Mouse (Mus musculus): ENCODE results near the gene Itgb2l.
"Not testable (repeated sequence)": the region's sequence is repeated elsewhere in the genome, so short reads cannot be mapped to it uniquely, and the experiment has no call there.

The Itgb2l gene

DNA sequence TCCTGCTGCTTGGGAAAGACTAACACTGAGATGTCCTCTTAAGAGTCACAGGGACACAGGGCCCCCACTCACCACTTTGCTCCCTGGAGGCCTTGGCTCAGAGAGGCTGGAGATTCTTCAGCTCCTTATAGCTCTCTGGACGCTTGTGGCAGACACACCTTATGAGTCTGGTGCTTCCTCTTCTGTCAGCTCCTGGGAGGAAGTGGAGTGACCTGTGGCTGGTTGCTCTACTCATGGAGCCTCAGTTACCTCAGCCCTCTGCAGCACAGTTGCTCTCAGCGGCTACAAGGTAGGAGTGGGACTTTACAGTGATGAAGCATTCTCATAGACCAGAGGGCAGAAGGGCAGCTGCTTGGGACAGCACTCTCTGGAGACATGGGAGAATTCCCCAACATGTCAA lies at the start of gene Itgb2l:
Gene Itgb2l, minus strand, starts transcription at position 152 of the 400 bp plus-strand sequence.
- in situ Hi-C loops (cut with MboI, MseI) = no loop called here

DNA sequence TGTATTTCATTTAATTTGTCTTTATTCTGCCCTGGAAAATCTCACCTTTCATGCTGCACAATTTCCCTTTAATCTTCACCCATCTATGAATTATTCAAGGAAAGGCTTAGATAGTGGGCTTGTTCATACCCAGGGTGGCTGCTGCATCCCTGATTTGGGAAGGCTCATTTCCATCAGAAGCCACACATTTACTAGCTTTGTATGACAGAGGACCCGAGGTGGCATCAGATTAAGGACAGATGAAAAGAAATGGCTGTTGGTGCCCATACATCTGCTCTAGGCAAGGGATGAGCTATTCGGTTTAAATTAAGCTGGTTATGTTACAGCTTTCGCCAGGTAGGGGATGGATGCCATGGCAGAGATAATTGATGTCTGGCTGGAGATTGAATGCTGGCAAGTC lies 48.1 kb upstream of the Itgb2l start:
- in situ Hi-C loops (cut with MboI, MseI) = no loop called here

DNA sequence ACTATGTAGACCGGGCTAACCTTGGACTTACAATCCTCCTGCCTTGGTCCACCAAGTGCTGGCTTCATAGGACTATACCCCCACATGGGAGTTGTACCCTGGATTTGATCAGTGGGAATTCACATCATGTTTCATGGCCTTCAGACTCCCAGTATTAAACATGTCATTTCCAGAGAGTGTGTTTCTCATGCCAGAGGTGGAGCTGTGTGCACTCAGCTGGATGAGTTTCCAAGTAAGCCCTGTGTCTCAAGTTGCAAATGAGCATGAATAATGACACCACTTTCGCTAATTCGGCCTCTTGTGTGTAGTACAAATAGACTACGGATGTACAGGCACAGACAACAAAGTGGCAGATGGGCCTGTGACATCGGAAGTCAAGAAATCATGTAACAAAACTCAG lies 44.6 kb upstream of the Itgb2l start:
- in situ Hi-C loops (cut with MboI, MseI) = no loop called here

DNA sequence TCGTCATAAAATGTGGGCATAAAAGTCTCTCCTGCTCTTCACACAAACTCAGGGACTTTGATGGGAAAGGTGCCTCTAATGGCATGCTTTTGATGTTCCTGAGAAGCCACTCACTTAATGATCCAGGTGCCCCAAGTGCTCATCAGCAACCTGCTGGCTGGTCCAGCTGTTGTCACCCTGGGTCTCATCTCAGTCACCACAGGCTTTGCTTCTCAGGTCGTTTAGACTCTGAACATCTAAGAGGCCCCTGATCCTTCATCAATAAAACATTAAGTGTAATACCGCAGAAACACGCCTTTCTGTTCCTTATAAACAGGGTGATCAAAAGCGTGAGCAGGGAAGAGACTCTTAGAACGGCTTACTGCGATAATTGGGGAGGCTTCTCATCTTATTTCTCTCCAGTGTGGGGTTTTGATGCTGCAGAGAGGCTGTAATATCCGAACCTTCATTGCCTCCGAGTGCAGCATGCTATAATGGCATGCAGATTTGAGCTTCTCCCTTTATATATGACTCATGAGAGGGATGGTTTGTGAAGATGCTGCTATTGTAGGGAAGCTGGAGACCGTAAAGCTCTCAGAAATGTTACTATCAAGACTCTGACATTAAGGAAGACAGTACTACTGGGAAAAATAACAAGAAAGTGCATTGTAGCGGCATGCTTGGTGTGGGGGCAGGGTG lies 43.7 kb upstream of the Itgb2l start:
- in situ Hi-C loops (cut with MboI, MseI) = no loop called here

DNA sequence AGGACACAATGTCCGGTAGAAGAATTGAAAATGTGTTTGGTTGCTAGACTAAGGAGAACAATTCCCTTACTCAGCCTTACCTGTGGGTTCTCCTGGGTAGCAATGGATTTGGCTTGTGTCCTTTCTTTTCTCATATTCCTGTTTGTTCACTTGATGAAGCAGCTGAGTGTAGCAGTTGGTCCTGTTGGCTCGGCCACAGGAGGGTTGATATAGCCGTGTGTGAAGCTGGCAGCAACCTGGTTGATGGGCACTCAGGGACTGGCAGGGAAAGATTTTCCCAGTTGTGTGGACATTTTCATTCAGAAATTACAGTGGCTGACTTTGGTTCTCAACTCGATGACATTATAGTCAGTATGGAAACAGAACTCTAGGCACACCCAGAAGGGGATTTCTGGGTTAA lies 38.4 kb upstream of the Itgb2l start:
- in situ Hi-C loops (cut with MboI, MseI) = no loop called here

DNA sequence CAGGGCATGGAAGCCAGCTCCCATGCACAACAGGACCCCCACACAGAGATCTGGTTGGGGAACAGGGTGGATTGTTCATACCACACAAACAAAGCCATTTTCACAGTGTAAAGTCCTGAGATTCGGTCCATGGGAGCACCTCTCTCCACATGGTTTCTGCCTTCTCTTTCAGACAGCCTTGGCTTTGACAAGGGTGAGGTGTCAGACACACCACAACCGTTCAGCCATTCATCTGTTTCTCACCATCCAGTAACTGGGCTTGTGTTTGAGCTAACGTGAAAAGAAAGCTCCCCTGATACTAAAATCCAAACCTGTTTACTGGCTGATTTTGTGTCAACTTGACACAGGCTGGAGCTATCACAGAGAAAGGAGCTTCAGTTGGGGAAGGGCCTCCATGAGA lies 30.8 kb upstream of the Itgb2l start:
- in situ Hi-C loops (cut with MboI, MseI) = no loop called here

DNA sequence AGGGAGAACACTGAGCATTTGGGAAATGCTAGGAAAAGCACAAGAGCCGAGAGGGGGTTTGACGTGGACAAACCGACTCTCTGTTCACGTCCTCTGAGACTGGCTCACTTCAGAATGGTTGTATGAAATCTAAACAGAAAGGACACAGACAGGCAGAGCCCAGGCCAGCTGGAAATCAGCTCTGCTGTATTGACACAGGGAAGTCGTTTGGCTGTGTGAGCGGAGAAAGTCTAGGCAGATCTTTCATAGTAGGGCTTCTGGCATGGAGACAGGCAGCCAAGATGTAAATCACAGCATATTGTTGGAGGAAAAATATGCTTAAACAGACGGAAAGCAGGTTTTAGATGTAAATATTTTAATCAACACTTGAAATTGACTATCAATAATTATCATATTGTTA lies 29.4 kb upstream of the Itgb2l start:
- in situ Hi-C loops (cut with MboI, MseI) = no loop called here

DNA sequence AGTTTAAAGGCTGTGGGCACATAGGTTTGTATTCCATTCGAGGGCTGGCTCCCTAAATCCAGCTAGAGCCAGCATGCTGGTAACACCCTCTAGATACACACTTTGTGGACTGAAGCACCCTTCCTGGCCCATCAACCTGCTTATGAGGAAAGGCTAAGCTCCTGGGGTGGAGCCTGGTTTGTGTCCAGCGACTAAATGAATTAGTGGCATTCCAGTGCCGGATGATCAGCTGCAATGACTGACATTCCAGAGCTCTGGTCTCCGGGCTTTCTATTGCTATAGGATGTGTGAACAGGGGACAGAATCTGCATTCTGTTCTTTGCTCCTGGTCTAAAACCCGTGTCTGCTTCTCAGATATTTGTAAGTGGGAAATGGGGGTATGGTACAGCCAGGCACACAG lies 28.9 kb upstream of the Itgb2l start:
- in situ Hi-C loops (cut with MboI, MseI) = no loop called here

DNA sequence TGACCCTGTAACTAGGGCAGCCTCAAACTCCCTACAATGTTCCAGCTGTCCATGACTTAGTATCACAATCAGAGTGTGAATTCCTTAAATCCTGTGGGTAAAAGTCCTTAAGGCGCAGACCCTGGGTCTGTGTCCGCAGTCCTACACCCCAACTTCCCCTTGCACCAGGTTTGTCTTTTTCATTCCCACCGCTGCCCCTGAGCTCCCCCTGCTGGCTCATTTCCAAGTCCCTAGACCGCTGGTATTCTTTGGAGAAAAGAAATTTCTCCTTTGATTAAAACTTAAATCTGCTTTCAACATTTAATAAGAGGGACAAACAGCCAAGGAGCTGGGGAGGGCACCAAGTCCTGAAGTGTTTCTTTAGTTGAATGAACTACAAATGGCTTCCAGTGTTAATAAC lies 26.2 kb upstream of the Itgb2l start:
- in situ Hi-C loops (cut with MboI, MseI) = no loop called here

DNA sequence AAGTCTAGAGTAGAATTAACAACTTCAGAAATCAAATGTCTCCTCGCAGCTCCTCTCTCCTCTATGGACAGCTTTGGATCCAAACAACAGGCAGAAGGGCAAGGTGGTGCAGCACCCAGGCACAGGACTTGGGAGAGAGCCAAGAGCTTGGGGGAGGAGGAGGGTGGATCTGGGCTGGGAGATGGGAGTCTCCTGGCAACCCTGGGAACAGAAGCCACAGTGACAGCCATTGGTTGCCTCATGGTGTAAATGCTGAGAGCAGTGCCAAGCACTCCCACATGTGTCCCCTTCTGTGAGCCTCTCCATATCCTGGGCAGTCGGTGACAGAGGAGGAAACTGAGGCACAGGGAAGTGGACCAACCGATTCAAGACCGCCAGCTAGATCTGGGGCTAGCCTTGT lies 25.3 kb upstream of the Itgb2l start:
- in situ Hi-C loops (cut with MboI, MseI) = no loop called here

DNA sequence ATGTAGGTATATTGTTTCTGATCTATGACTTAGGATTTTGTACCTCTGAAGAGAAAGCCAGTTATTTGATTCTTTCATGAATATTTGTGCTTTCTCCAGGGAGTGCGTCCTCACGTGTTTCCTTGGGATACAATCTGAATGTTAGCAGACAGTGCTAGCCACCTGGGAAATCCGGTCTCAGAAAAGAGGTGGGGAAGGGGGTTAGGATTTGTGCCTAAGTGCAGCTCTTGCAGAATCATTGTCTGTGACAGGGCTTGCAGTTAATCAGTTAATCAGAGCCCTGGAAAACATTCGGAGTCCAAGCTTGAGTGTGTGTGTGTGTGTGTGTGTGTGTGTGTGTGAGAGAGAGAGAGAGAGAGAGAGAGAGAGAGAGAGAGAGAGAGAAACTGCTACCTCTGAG lies 24.6 kb upstream of the Itgb2l start:
- in situ Hi-C loops (cut with MboI, MseI) = no loop called here

DNA sequence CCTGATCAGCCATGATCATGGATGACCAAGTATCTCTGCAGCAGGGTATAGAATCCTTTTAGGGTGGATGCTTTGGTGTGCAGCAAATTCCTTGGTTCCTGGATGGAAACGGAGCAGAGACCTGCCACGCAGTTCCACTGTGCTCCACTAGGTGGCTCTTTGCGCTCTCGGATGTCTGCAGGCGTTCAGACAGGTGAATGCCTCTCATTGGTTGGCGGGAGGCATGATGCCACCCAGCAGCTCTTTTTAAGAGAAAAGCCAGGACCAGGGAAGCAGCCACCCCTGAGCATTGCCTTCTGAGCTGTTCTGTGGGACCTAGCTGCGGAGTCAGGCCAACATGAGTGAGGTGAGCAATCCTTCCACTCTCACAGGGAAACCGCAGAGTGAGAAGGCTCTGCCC lies 24.0 kb upstream of the Itgb2l start, which contains the start of gene Pcp4:
Gene Pcp4, plus strand, starts transcription at position 162 of the 400 bp plus-strand sequence.
- in situ Hi-C loops (cut with MboI, MseI) = no loop called here

DNA sequence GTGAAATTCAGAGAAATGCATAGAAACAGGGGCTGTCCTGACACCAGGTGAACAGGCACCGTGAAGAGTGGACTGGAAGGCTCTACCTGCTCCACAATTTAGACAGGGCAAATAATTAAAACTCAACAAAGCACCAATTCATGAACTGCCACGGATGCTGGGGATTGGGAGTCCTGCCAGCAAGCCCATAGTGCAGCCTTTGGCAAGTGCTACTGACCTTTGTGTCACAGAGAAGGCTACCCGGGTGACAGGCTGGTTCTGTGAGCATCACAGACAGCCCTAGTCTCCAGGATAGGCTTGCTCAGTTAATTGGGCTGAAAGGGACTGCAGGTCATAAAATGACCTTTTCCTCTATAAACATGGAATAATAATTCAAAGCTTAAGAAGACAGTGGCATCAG lies 17.4 kb upstream of the Itgb2l start:
- in situ Hi-C loops (cut with MboI, MseI) = no loop called here

DNA sequence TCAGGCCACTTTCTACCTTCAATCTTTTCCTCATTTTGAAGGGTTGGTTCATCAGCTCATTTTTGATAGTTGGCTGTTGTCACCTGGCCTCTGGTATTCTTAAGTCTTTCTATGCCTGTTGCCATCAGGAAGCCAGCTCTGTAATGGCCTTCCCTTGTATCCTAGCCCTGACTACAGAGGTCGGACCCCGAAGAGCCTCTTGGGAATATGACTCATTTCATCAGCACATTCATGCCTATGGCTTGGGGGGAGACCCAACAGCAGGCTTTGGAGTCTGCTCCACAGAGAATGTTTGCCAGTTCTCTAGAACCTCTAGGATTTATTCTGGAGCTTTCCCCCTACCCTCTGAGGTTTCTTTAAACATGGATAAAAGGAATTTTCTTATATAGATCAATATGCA lies 15.9 kb upstream of the Itgb2l start:
- in situ Hi-C loops (cut with MboI, MseI) = no loop called here

DNA sequence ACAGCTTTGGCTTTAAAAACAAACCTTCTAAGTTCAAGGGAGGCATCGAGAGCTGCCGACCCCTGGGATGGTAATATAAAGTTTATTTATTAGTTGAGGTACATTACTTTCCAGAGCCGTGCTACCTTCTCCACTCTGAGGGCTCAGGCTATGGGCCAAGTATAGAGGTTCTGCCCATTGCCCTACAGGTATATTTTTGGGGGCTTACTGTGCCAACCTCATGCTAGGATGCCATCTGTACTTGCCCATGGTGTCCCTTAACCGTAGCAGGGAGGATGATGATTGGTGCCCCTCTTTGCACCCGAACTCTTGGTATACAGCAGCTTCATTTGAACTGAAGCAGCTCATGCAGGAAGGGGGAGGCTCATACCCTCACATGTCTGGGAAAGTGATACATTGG lies 14.2 kb upstream of the Itgb2l start:
- in situ Hi-C loops (cut with MboI, MseI) = no loop called here

DNA sequence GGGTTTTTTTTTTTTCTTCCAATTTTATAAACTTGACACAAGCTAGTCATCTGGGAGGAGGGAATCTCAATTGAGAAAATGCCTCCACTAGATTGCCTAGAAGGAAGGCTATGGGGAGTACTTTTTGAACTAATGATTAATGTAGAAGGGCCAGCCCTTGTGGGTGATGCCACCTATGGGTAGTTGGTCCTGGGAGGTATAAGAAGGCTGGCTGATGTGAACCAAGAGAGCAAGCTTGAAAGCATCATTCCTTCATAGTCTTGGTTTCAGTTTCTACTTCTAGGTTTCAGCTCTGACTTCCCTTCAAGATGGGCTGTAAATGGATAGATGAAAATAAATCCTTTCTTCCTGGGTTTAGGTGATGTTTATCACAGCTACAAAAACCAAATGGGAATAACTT lies 10.7 kb upstream of the Itgb2l start:
- in situ Hi-C loops (cut with MboI, MseI) = no loop called here

DNA sequence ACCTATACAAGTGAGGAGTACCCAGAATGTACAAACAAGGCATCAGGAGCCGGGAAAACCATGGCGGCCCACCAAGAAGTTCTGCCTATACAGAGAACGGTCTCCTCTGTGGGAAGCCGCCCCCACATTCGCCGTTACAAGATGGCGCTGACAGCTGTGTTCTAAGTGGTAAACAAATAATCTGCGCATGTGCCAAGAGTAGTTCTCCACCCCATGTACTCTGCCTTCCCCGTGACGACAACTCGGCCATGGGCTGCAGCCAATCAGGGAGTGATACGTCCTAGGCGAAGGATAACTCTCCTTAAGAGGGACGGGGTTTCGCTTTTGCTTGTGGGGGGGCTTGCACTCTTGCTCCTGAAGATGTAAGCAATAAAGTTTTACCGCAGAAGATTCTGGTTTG lies 7.5 kb upstream of the Itgb2l start:
- in situ Hi-C loops (cut with MboI, MseI) = not testable (repeated sequence)

DNA sequence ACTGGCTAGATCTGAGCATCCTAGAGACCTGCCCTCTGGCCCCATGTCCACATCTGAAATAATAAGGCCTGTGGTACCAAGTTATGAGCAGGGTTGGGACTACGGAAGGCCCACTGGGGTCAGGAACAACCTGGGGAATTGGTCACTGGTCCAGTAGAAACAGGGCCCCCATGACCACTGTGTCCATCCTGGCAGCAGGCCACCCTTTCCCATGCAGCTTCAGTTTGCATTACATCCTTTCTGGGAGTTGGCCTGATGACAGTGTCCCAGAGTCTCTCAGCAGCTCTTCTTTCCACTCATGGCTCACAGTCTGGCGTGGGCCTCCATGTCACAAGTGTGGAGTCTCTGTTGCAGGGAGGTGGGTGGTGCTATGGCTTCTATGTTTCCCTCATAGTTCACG lies 1.6 kb downstream of the Itgb2l start:
- in situ Hi-C loops (cut with MboI, MseI) = no loop called here

DNA sequence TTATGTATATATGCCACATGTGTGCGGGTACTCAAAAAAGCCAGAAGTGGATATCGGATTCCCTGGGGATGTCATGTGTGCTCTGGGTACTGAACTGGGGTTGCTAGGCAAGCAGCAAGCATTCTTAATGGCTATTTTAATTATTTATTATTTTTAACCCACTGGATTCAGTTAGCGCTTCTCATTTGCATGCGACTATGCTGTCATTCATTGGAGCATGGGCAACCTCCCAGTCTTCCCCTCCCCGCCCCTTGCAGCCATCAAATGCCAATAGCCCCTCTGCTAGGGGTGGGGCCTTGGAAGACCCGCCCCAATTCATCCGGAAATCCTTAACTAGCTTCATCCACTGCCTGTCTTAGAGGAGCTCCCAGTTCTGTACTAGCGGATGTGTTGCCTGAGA lies 2.5 kb downstream of the Itgb2l start:
- in situ Hi-C loops (cut with MboI, MseI) = no loop called here

DNA sequence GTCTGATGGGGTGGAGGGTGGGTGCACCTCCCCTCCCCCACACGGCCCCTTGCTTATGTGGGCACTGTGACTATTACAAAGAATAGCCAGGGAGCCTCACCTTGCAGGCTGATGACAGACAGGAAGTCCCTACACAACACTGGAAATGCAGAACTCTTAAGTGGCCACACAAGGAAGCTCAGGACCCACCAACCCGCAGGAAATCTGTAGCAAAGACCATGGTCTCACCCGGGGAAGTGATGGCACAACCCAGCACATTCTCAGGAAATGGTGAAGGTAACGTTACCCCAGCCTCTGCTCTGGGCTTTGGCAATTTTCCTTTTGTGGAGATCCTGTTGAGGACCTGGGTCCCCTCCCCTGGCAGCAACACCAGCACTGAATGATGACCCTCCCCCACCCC lies 3.7 kb downstream of the Itgb2l start:
- in situ Hi-C loops (cut with MboI, MseI) = loop anchor here (5.0 kb wide), 1 partner anchor 57 kb away; no protein-coding TSS in a partner anchor

DNA sequence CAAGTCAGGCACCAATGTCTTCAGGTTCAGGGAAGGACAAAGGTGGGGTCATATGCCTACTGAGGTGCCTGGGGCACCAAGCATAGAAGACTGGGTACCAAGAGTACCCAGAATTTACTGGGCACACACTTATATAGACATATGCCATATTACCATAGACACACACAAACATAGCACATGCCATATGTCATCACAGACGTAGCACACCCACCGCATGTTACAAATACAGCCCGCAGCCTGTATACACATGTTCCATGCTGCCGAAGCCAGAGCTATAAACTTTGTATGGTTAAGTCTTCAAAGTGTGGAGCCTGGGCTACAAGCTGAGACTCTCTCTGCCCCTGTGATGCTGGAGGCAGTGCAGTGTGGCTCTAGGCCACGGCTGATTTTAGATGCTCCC lies 4.5 kb downstream of the Itgb2l start:
- in situ Hi-C loops (cut with MboI, MseI) = loop anchor here (5.0 kb wide), 1 partner anchor 57 kb away; no protein-coding TSS in a partner anchor

DNA sequence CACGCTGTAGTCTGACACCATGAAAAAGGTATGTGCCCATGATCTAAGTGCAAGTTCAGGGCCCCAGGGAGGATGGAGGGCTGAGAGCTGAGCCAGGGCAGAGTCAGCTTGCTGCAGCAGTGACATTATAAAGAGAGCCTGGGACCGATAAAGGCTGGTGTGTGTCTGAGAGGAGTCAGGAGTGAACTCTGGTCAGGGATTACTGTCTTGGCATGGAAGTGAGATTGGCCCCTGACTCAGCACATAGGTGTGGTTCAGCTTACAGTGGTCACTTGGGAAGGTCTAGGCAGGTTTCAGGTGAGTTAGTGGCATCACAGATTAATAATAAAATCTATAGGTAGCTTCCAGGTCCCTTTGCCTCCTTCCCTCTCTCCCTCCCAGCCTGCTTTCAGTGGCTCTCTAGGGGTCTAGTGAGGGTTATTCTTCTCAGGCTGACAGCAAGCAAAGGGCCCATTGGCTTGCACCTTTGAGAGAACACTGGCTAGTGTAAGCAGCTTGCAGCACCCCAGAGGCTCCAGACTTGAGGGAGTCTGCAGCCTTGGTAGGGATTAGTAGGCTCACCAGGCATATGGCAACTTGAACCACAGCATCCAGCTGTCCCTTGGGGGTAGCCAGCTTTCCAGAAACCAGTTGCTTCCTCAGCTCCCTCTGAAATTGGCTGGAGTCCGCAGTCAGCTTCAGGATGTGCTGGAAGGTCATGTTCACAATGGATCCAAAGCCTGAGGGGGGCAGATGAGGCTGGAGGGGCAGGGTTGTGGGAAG lies 9.2 kb downstream of the Itgb2l start:
- in situ Hi-C loops (cut with MboI, MseI) = no loop called here

DNA sequence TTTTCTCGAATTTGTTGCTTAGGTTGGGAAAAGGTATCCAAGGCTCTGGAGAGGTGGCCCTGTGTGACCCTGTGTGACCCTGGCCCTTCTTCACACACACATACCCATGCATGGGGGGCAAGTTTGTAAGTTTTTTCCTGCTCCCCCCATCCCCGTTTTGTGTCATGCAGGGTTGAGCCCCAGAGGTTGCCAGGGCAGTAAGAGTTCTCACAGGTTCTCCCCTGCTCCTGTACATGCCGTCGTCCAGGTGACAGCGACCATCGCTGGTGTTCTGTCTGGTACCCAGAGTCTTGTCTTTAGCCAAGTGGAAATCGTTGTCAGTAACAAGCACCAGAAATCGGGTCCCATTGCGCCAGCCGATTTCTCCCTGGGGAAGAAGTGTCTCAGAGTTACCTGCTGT lies 10.2 kb downstream of the Itgb2l start:
- in situ Hi-C loops (cut with MboI, MseI) = no loop called here

Measured in regulatory T cell (primary cell).